Mouse (Mus musculus) urinary bladder, adult 18-20 months (tissue): ENCODE measurements at regions not wholly inside any gene's neighbourhood (a gene's known extent, or its start where the extent isn't known, plus 50 kb on each side); places are given as distances from the start of the nearest gene placed in this dataset.

Experiments
- DNase-seq, 2 experiments: peaks; one replicate each; pipeline ENCODE4 v3.0.0; 2022; ENCODE audit warnings: low spot score in 2 of 2, mixed read lengths in 2 of 2

DNA sequence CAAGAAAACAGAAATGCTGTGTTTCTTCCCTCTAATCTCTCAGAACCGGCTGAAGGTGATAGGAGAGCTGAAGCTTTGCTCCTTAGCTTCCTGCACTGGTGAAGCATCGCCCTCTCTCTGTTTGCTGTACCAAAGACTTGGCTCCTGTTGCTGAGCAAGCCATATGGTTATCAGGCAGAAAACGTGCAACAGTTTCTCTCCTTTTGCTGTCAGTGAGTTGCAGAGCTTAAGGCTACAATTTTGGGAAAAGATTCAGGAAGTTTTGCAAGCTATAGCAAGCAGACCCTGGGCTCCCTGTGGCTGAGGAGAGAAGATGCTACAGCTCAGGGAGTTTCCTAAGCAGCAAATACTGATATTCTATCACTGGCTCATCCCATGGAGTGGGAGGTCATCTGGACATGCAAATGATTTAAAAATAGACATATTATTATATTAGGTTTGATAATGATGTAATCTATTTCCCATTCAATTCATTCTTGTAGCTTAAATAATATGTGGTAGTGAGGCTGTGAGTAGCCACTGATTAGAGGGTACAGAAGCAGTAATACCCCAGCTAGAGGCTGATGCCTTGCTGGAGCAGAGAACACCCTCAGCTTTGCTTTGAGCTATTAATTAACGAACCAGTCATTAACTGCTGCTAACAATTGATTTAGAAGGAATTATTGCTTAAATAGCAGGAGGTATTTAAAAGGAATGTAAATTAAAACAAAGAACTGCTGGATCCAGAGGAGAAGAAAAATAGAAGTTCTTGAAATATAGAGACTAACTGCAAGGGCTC, 240.1 kb upstream of the Emcn start:
- no peak for DNase-seq

GRCm38 (mm10) chr3:137105930-137106329, 234.9 kb upstream of the Emcn start:
- no peak for DNase-seq

GRCm38 (mm10) chr3:137108197-137108596, 232.7 kb upstream of the Emcn start:
- no peak for DNase-seq

GRCm38 (mm10) chr3:137109786-137110185, 231.1 kb upstream of the Emcn start:
- no peak for DNase-seq

GRCm38 (mm10) chr3:137110485-137110884, 230.4 kb upstream of the Emcn start:
- DNase-seq = no peak

GRCm38 (mm10) chr3:137129967-137130366, 210.9 kb upstream of the Emcn start:
- no peak for DNase-seq

- no peak for DNase-seq
Observed at GRCm38 (mm10) chr3:137142041-137142440, 198.8 kb upstream of the Emcn start.

GRCm38 (mm10) chr3:137146062-137146461, 194.8 kb upstream of the Emcn start:
- DNase-seq = no peak

DNA sequence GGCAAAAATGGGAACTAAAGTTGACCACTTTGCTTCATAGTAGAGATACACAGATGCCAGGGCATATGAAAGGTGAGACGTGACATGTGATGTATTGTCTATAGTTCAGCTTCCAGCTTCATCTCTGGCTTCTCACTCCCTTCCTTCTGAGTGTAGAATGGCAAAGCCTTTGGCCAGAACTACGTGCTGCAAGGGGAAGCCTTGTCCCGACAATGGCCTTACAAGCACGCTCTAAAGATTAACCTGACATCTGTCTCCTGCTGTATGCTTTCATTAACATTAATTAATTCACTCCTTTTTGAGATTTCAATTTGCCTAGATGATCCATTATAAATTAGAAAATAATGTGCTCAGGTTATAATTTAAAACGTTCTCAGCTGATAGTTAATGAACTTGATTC, 193.5 kb upstream of the Emcn start:
- DNase-seq = no peak

DNA sequence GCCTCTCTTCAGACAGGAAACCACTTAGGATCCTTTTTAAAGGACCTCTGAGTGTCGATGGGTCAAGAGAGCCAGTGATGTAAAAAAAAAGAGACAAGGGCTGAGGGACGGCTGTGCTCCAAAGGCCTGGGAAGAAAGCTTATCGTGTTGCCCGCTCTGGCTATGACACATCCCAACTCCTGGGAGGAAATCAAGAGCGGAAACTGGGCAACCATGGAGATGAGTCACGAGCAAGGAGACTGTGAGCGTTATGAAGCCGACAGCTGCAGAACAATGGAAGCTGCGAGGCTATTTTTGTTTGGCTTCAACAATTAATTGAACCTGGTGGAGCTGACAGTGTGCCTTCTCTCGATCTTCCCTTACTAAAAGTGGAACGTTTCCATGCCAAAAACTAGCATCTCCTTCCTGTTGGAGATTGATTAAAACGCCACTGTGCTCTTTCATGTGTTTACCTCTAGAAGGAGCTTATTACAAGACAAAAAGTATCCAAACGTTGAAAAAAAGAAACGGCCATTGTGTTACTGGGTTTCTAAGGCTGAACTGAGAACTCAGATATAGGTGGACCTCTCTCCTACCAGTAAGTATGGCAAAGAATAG, 190.4 kb upstream of the Emcn start:
- peak in 1 of 2 experiments; percentile 13 for DNase-seq

DNA sequence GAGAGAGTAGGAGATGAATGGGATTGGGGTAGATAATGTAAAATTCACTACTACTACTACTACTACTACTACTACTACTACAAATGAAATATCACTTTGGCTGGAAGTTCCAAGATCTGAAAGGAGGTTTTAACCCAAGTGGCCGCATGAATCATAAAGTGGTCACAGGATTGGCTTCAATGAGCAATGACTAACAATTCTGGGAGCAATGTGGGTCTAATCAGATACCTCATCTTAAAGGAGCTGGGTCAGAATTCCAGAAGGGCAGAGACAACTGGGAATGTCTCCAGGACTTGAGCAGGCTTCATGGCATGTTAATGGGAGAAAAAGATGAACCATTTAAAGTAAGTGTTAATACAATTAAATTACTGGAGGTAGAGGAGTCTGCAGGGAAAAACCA, 189.4 kb upstream of the Emcn start:
- no peak for DNase-seq

GRCm38 (mm10) chr3:137153234-137153633, 187.6 kb upstream of the Emcn start:
- DNase-seq = no peak

GRCm38 (mm10) chr3:137154200-137155042, 186.4 kb upstream of the Emcn start:
- no peak for DNase-seq

DNA sequence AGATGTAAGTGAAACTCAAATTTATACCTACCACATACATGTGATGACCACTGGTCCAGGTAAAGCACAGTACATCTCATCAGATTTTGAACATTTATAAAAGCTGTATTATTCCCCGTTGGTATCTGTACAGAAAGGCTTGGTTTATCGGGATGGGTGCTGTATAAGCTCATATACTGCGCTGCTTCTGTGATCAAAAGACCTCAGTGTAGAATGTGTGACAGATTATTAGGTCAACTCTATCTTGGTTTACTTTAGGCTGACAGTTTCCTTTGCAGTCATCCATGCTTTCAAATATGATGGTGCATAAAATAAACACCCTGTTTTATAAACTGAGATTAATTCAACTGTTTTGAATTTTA, 185.8 kb upstream of the Emcn start:
- no peak for DNase-seq

- DNase-seq = no peak
Observed at GRCm38 (mm10) chr3:137156250-137156975, 184.5 kb upstream of the Emcn start.

DNA sequence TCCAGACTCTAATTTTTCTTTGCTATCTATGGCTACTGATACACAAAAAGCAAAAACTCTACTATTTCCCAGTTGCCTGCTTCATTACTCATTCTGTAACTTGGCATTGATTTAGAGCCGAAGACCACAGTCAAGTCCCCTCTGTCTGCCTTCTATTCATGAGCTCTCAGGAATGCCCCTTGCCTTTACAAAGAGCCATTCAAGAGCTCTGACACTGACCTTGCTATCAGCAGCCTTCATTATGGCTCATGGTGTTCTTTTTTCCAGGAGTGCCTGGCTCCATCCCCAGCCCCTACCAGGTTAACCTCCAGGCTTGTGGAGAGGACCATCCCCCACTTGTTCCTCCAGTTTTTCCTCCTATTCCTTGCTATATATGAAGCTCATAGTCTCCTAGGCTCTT, 151.8 kb upstream of the Emcn start:
- no peak for DNase-seq

DNA sequence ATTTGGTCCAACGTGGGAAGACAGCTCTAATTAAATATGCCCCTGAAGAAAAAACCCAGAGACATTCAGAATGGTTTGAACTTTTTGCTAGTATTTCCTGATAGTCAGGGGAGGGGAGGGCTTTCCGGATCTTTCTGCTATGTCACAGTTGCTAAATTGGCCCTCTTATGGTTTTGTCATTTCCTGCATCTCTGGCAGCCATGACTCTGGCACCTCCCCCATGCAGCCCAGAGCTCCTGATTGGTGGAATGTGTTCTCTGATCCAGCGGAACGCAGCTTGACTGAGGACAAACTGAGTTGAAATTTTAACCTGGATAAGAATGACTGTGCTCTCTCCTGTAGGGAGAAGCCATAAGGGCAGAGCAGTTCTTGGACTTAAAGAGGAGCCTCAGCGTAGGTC, 150.4 kb upstream of the Emcn start:
- DNase-seq = no peak

DNA sequence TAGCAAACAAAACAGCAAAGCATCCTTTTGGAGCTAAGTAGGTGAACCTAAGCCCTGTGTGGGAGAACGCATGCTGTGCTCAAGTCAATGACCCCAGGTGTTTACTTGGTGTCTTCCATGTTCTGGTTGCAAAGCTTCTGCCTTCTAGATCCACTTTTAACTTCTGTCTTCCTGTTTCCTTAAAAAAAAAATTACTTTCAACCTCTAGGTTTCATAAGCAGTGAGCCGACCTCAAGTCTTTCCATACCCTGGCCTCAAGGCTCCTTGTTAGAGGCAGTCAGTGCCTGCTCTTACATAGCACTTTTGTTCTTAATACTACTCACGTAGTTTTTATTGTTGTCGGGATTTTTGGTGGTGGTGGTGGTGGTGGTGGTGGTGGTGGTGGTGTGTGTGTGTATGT, 149.9 kb upstream of the Emcn start:
- DNase-seq = no peak

GRCm38 (mm10) chr3:137193873-137194272, 147.0 kb upstream of the Emcn start:
- no peak for DNase-seq

GRCm38 (mm10) chr3:137211667-137212066, 129.2 kb upstream of the Emcn start:
- no peak for DNase-seq

- no peak for DNase-seq
Observed at GRCm38 (mm10) chr3:137216036-137216435, 124.8 kb upstream of the Emcn start.

DNA sequence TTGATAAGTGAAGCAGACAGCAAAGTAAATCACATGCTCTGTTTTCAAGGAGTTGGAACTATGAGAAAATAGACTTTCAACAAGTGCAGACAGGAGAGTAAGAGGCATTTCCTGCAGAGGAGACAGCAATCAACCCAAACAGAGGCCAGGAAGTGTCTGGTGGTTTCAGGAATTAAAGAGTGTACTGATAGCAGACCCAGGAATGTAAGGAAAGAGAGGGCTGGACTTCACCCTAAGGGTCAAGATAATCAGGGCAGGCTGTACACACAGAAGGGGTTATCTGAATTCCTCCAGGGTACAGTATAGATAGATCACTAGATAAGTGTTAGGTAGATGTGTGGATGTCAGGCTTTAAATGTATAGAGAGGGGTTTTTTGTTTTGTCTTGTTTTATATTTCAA, 123.6 kb upstream of the Emcn start:
- no peak for DNase-seq
